Mouse (Mus musculus) ovary, adult 18-20 months (tissue): ENCODE results near the gene Myo1g.
"Not testable (repeated sequence)": the region's sequence is repeated elsewhere in the genome, so short reads cannot be mapped to it uniquely, and the experiment has no call there.

ENCODE experiments used
- DNase-seq: peaks from one replicate; pipeline ENCODE4 v3.0.0; 2022; ENCODE audit warnings: low spot score, mixed read lengths

The Myo1g gene

GRCm38 (mm10) chr11:6529961-6530360 is 9.2 kb upstream of the Myo1g start:
- no peak for DNase-seq

- DNase-seq = peak; percentile 91
Observed at GRCm38 (mm10) chr11:6528186-6529006, 7.6 kb upstream of the Myo1g start.

GRCm38 (mm10) chr11:6527256-6528185 is 6.8 kb upstream of the Myo1g start:
- no peak for DNase-seq

- DNase-seq = not testable (repeated sequence)
Observed at GRCm38 (mm10) chr11:6526526-6527255, 5.9 kb upstream of the Myo1g start.

GRCm38 (mm10) chr11:6525241-6525640 is 4.5 kb upstream of the Myo1g start:
- no peak for DNase-seq

GRCm38 (mm10) chr11:6524880-6525238 is 4.1 kb upstream of the Myo1g start:
- DNase-seq = no peak

GRCm38 (mm10) chr11:6524165-6524879 is 3.6 kb upstream of the Myo1g start:
- DNase-seq = no peak

- DNase-seq = no peak
Observed at GRCm38 (mm10) chr11:6523662-6524088, 2.9 kb upstream of the Myo1g start.

- DNase-seq = no peak
Observed at GRCm38 (mm10) chr11:6522782-6523525, 2.2 kb upstream of the Myo1g start.

GRCm38 (mm10) chr11:6519491-6520033 is 1.2 kb downstream of the Myo1g start:
- no peak for DNase-seq

- DNase-seq = no peak
Observed at GRCm38 (mm10) chr11:6514837-6515236, 5.9 kb downstream of the Myo1g start.

GRCm38 (mm10) chr11:6508269-6508876 is 12.4 kb downstream of the Myo1g start:
- no peak for DNase-seq

- DNase-seq = no peak
Observed at GRCm38 (mm10) chr11:6506516-6506915, 14.2 kb downstream of the Myo1g start.

- no peak for DNase-seq
Observed at GRCm38 (mm10) chr11:6504689-6505088, 16.1 kb downstream of the Myo1g start.

GRCm38 (mm10) chr11:6504226-6504625 is 16.5 kb downstream of the Myo1g start:
- DNase-seq = no peak

GRCm38 (mm10) chr11:6502506-6502905 is 18.3 kb downstream of the Myo1g start:
- DNase-seq = no peak

- DNase-seq = no peak
Observed at GRCm38 (mm10) chr11:6497311-6497948, 23.3 kb downstream of the Myo1g start.

- no peak for DNase-seq
Observed at GRCm38 (mm10) chr11:6489691-6490503, 30.9 kb downstream of the Myo1g start.

- DNase-seq = no peak
Observed at GRCm38 (mm10) chr11:6489257-6489656, 31.5 kb downstream of the Myo1g start.
